Mouse (Mus musculus) cerebellum, postnatal 14 days (tissue): ENCODE data around the gene Epha4.
A peak's percentile ranks its signal among the peaks of the same experiment; 100 is the strongest.

Experiments used
- DNase-seq, 2 experiments: peaks; one replicate each; pipeline ENCODE4 v3.0.0; 2021; ENCODE audit warnings: mixed read lengths in 2 of 2

The Epha4 gene

DNA sequence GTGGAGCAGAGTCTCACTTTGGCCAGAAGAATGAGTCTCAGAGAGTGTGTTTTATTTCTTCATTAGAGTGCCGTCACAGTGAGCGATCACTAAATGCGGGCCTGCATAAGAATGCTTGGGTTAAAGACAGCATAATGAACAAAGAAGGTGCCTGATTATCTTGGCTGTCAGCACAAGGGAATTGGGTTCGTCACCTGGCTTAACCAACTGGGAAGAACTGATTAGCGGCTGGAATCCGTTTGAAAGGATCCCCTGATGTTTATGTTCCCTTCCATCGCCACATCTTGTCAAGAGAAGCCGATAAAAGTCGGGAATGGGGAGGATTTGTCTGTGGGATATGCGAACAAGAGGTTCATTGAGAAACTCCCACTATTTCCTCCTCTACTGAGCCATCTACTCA is 74.4 kb downstream of the Epha4 start:
- no peak for DNase-seq

GRCm38 (mm10) chr1:77439383-77440074 is 75.4 kb downstream of the Epha4 start:
- DNase-seq = no peak

DNA sequence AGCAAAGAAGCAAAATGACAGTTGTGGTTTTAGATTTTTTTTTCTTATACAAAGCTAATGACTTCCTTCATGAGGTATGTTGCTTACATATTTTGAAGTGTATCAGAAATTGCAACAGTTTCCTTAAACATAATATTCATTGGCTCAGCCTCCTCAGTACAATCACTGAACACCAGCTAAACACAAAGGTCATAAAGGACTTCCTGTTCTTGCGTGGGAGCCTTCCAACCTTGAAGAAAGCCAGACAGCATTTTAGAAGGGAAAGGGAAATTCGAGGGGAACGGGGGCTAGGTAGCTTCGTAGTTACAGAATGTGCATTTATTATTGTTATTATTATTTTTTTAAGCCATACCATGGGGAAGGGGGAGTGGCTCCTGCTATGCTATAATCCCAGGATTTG is 76.2 kb downstream of the Epha4 start:
- no peak for DNase-seq

GRCm38 (mm10) chr1:77437881-77438610 is 76.8 kb downstream of the Epha4 start:
- DNase-seq = no peak

DNA sequence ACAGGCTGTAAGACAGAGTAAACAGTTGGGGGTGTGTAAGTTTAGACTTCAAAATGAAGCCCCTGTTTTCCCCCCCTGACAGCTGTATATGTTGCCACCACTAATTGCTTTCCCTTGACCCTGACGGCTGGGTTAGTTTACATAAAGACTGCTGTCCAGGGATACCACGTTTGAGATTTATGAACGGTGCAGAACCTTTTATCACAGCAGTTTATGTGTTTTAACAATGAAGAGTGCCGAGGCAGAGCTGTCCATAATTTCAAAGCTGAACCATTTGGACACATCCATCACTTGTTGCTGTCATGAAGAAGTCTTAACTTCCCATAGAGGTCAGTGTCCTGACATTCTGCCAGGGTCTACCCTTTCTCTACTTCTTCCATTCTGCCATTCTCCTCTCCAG is 79.8 kb downstream of the Epha4 start:
- DNase-seq = no peak

- no peak for DNase-seq
These were observed 81.7 kb downstream of the Epha4 start for GRCm38 (mm10) chr1:77433148-77433547.

GRCm38 (mm10) chr1:77432489-77432888 is 82.4 kb downstream of the Epha4 start:
- DNase-seq = no peak

- no peak for DNase-seq
These were observed 85.7 kb downstream of the Epha4 start for GRCm38 (mm10) chr1:77429174-77429573.

DNA sequence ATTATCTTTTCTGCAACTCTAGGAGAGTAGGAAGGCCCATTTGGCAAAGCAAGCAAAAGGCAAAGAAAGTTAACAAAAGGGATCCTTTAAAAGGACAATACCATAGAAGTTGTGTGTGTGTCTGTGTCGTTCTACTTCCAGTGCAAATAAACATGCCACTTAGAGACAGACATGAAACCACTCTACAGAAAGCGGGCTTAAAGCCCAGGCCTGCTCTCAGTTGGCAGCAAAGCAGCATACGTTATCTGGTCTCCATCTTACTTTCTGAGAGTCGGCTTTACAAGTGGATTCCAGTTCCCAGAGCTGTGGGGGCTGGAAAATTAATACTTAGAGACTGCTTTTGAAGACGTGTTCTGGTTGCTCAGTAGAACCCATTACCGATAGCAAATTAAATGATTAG is 87.9 kb downstream of the Epha4 start:
- DNase-seq = no peak

DNA sequence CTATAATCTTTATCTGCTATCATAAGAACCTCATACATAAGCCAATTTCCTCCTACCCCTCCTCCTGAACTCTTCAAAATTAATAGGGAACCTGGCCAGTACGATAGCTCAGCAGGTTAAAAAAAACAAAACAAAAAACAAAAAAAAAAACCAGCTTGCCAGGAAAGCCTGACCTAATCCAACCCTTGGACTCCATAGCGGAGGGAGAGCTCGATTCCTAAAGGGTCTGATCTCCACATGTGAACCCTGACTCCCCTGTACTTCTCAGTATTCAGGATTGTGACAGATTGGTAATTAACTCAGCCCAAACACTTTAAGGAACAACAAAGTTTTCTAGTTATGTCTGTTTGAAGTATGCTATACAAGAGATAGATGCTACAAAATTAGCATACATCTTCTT is 89.7 kb downstream of the Epha4 start:
- no peak for DNase-seq

DNA sequence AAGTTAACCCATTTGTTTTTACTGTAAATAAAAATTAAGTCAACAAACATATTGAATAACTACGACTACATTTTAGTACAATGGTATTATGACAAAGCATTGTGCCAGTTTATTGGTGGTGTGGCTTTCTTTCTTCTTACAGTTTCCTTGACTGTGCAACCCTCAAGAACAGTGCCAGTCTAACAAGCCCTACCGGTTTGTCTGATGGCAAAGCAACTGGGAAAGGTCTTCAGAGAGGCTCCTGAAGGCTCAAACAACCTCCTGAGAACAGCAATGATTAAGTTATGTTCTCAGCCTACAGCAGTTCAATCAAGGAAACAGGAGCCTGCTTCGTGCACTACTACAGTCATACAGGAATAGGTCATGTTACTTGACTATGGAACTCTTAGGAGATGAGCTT is 93.8 kb downstream of the Epha4 start:
- DNase-seq = no peak

DNA sequence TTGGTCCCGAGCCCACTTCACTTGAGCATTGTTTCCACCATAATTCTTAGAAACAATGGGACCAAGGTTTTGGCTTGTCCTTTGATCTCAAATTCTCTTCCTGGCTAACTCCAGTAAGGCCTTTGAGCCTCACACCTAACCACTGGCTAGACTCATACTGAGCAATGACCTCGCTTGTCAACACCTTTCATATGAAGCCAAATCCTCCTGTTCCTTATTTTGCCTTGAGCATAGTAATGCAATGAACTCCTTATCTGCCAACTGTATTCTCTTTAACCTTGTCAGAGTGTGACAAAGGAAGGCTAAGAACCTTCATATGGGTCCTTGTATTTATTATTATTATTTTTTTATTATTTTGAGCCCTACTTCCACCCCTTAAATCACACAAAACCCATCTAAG is 94.5 kb downstream of the Epha4 start:
- no peak for DNase-seq

DNA sequence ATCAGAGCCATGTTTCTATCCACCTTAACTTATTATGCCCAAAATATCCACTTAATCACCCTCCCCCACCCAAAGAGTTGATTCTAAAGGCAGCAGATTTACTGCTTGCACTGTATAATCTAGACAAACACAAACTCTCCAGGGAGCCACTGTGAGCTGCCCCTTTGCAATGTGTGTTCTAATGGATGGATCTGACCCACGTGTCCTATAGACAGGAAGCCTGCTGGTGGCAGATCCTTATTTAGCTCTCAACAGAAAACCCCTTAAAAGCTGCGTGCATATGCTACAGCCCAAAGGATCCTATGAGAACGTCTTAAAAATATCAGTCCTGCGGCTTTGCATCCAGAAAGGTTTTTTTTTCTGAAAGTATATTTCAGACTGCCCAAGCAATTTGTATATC is 98.0 kb downstream of the Epha4 start:
- no peak for DNase-seq

DNA sequence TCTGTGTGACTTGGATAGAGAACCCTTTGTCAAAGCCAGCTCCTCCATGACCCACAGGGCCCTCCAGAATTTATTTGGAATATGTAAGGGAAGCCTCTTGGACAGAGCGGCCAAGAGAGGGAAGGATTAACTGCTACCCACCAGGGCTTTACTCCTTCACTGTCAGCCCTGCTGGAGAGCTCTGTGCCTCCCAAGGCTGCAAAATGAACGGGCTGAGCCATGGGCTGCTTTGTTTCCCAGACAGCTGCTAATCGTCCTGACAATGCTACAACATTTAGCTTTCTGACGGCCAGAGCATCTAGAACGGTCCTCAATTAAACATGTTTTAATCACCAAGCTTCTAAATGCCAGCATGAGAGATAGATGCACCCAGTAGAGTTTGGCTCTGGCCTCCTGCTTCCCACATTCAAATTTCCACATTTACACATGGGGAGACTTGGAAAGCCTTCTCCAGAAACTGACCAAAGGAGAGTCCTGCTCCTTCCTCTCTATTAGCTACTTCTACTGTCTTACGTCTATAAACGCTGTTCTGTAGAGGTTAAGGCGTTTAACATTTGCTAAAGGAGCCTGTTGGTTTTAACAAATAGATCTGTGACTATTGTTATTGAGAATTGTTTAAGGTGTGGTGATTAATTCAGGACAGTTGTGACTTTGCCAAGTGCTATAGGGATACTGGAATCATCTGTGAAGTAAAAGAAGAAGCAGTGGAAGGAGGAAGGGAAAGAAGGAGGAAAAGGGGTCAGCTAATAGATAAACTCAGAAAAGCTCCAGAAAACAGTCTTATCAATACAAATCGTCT is 101.8 kb downstream of the Epha4 start:
- no peak for DNase-seq

GRCm38 (mm10) chr1:77412285-77412684 is 102.6 kb downstream of the Epha4 start:
- peak; percentile 34 to 39 for DNase-seq

DNA sequence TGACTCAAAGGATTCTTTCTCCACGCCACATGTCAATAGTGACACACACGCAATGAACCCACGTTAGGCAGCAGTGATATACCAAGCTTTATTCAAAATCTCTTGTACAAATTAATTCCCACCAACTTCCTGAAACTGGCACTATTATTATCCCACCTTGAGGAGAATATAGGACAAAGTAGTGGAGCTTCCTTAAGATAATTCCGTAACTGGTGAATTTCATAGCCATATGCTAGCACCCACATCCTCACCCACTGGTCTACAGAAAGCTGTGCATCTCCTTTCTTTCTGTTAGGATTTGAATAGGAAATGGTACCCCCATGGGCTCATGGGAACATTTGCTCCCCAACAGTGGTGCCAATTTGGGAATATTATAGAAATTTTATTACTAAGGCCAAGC is 103.7 kb downstream of the Epha4 start:
- DNase-seq = no peak

DNA sequence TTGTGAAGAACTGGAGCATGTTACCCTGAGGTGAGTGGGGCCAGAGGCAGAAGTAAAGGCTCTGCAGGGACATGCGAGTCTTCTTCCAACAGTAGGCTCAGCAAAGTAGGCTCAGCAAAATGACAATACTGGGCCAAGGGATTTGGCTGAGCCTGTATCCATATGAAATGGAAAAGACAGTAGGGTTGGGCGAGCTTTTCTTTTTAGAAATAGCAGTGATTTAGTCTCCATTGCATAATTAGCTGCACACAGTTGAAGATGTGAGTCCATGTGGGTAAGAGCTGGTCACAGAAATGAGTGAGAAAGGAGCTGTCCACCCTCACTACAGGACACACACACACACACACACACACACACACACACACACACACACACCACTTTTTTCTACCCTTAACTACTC is 104.2 kb downstream of the Epha4 start:
- peak in 1 of 2 experiments; percentile 13 for DNase-seq

GRCm38 (mm10) chr1:77410153-77410552 is 104.7 kb downstream of the Epha4 start:
- DNase-seq = no peak

DNA sequence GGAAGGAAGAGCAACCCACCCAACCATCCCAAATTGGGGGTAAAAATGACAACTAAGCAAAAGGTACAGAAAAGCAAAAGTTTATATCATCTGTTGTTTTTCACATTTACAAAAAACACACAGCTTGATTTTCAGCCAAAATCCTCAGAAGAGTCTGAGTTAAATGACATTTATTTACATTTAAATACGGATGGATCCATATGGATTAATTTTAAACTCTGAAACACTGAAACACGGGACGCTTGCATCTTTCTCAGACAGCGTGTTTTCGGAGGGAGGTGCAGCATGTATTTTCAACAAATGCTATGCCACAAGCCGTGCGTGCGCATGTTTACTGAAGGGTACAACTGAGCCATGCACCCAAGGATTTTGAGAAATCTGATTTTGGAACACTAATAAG is 105.4 kb downstream of the Epha4 start:
- no peak for DNase-seq

GRCm38 (mm10) chr1:77407417-77407816 is 107.5 kb downstream of the Epha4 start:
- DNase-seq = no peak

DNA sequence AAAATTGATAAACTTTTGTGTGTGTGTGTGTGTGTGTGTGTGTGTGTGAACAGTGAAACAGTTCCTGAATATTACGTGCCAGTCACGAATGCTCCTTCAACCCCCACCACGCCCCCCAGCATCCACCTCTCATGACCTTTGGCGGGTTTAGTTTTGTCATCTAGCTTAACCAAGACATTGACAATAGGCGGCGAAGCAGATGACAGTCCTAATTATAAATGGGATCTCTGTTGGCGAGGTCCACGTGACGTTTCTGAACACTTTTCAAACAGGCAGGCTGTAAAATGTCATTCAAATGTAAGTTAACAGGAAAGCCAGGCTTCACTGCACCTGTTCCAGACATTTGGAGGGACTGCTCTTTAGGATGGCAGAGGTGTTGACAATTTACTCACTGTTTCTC is 108.3 kb downstream of the Epha4 start:
- no peak for DNase-seq

DNA sequence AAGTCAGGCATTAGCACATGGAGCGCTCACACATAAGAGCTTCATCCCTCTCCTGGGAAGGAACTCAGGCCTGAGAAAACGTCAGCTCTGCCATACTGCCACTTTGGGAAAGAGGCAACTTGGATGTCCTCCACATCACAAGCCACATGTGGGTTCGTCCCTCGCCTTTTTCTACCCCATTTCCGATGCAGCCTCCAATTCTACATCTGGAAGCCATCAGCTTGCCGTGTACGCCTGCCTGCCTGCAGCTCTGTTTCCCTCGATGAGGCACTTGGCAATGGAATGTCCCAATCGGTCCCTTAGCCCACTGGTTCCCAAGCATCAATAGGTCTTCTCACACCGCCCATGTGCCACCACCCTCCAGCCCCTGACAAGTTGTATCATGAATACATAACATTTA is 110.4 kb downstream of the Epha4 start:
- no peak for DNase-seq

- no peak for DNase-seq
These were observed 111.9 kb downstream of the Epha4 start for GRCm38 (mm10) chr1:77402942-77403341.

DNA sequence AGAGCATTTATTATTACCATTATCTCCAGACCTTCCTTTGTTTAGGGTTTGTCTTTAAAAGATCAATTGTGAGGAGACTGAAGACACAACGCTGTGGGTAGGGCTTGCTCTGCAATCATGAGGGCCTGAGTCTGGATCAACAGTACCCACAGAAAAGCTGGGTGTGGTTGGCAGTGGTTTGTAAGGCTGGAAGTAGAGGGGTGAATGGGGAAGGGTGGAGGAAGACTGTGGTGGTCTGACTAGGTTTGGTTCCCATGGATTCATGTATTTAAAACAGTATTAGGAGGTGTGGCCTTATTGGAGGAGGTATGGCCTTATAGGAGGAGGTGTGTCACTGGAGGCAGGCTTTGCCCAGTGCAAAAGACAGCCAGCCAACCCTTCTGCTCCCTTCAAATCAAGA is 113.4 kb downstream of the Epha4 start:
- no peak for DNase-seq
